Mouse (Mus musculus) liver, embryonic 14.5 days (tissue): ENCODE results near the gene Atp6v1a.

Source experiments
- CTCF ChIP-seq: IDR thresholded peaks from 2 replicates; pipeline ENCODE4 v1.5.1; 2016; ENCODE audit warnings: antibody characterized with exemption, low read depth, control low read depth
- EP300 ChIP-seq: IDR thresholded peaks from 2 replicates; pipeline ENCODE4 v1.6.1; 2016; ENCODE audit warnings: antibody characterized with exemption, low read depth

GRCm38 (mm10) chr16:44132300-44132699, 7.2 kb downstream of the Atp6v1a start:
- no peak for TF ChIP-seq CTCF
- TF ChIP-seq EP300: no peak
